Mouse (Mus musculus): ENCODE results near the gene Rtf1.

- TF ChIP-seq POLR2A (IDR thresholded peaks at IDR 0.05; ENCODE audit: insufficient read depth, low read depth, low read length) (no peak), CTCF (IDR thresholded peaks at IDR 0.05; ENCODE audit: insufficient read depth, low read depth, low read length) (no peak)
These were observed 68.9 kb downstream of the Rtf1 start for GRCm38 (mm10) chr2:119743808-119744162.
